18 mouse cellular contexts compared by ENCODE assay signal in genomic region chr14:75460436-75460835, GRCm38 (mm10). TPM values are rescaled to one million over a fixed set of nuclear protein-coding genes. Genes with fewer than 3 reads are reported as not detected.
DNase-seq lines count a peak whose midpoint lies in the region; ATAC-seq and TF ChIP-seq lines count a peak whose summit lies in the region.
"Had no signal": no experiment of that assay in that cellular context is flagged by ENCODE, and none has a peak within 500 bp of the region (broad histone marks: within the 10 kb centered on the region; RNA-seq: fewer than 3 reads in every experiment).

No protein-coding gene starts in this region.

- no peak overlapping the region for H3K4me2 ChIP-seq in lung, embryonic 14.5 days
- peak overlapping the region; percentile 83; the same call in 1 of the 2 replicates for H3K4me2 ChIP-seq in forebrain, postnatal 0 days (ENCODE audit: low read depth)
- H3K4me2 ChIP-seq in liver, embryonic 12.5 days = no peak overlapping the region
- H3K4me2 ChIP-seq: embryonic facial prominence, embryonic 12.5 days; liver, embryonic 11.5 days; lung, embryonic 15.5 days had no signal

- peak; percentile 66 for DNase-seq in heart, embryonic 10.5 days (ENCODE audit: low spot score)
- DNase-seq in heart, postnatal 25 days (ENCODE audit: low spot score) = no peak
- peak; percentile 4 for DNase-seq in lung, embryonic 14.5 days
- no peak for DNase-seq in lung, postnatal 25 days (ENCODE audit: low spot score)
- DNase-seq in embryonic facial prominence, embryonic 10.5 days (ENCODE audit: low spot score) = no peak
- no peak for DNase-seq in forebrain, postnatal 0 days
- DNase-seq in natural killer cell, adult 2 months (ENCODE audit: low spot score in 2 of 2) = no peak
- DNase-seq: cerebellum, adult 2 months; gastrocnemius, adult 2 months; heart, adult 18-20 months; spleen, adult 18-20 months had no signal

- no peaks in the 10 kb centered on the region for H3K9me3 ChIP-seq in heart, embryonic 10.5 days
- no peaks in the 10 kb centered on the region for H3K9me3 ChIP-seq in lung, embryonic 14.5 days (ENCODE audit: low read depth, low read length)
- H3K9me3 ChIP-seq in embryonic facial prominence, embryonic 10.5 days = no peaks in the 10 kb centered on the region
- H3K9me3 ChIP-seq in forebrain, postnatal 0 days (ENCODE audit: low read length) = no peaks in the 10 kb centered on the region
- H3K9me3 ChIP-seq in liver, embryonic 12.5 days (replicated peaks) = no peaks in the 10 kb centered on the region
- H3K9me3 ChIP-seq: embryonic facial prominence, embryonic 12.5 days; limb, embryonic 10.5 days; lung, embryonic 15.5 days had no signal

- TF ChIP-seq CTCF in lung, embryonic 14.5 days (IDR thresholded peaks at IDR 0.05; ENCODE audit: low read depth) = no peak
- no peak for TF ChIP-seq CTCF in forebrain, postnatal 0 days (IDR thresholded peaks at IDR 0.05; ENCODE audit: low read depth)

- H3K9ac ChIP-seq in lung, embryonic 14.5 days = no peak overlapping the region
- H3K9ac ChIP-seq in forebrain, postnatal 0 days = no peak overlapping the region
- no peak overlapping the region for H3K9ac ChIP-seq in liver, embryonic 12.5 days
- H3K9ac ChIP-seq: embryonic facial prominence, embryonic 12.5 days; lung, embryonic 15.5 days had no signal

- H3K4me1 ChIP-seq in heart, embryonic 10.5 days = peaks cover 34% of the 10 kb centered on the region
- H3K4me1 ChIP-seq in lung, embryonic 14.5 days (ENCODE audit: insufficient read depth) = no peaks in the 10 kb centered on the region
- H3K4me1 ChIP-seq in embryonic facial prominence, embryonic 10.5 days = peaks cover 39% of the 10 kb centered on the region
- peaks cover 10% of the 10 kb centered on the region for H3K4me1 ChIP-seq in forebrain, postnatal 0 days (ENCODE audit: insufficient read depth)
- H3K4me1 ChIP-seq in liver, embryonic 12.5 days = peaks cover 6% of the 10 kb centered on the region

- peaks cover 23% of the 10 kb centered on the region; the same call in 1 of the 2 replicates for H3K27me3 ChIP-seq in heart, embryonic 10.5 days (ENCODE audit: insufficient read depth, poor library complexity, severe bottlenecking)
- peaks cover 15% of the 10 kb centered on the region; the same call in 1 of the 2 replicates for H3K27me3 ChIP-seq in lung, embryonic 14.5 days (ENCODE audit: insufficient read depth, low read length)
- H3K27me3 ChIP-seq in embryonic facial prominence, embryonic 10.5 days (replicated peaks; ENCODE audit: low read depth, poor library complexity, severe bottlenecking) = peaks cover 45% of the 10 kb centered on the region
- H3K27me3 ChIP-seq in forebrain, postnatal 0 days (ENCODE audit: insufficient read depth, low read length) = no peaks in the 10 kb centered on the region
- H3K27me3 ChIP-seq in liver, embryonic 12.5 days (replicated peaks) = peaks cover 42% of the 10 kb centered on the region

- no peak overlapping the region for H3K27ac ChIP-seq in heart, embryonic 10.5 days
- no peak overlapping the region for H3K27ac ChIP-seq in lung, embryonic 14.5 days (ENCODE audit: low read depth)
- H3K27ac ChIP-seq in embryonic facial prominence, embryonic 10.5 days (replicated peaks) = peak overlapping the region; percentile 19; the same call in 1 of the 2 replicates
- H3K27ac ChIP-seq in forebrain, postnatal 0 days (ENCODE audit: low read depth, low read length) = peak overlapping the region; percentile 46; the same call in 1 of the 2 replicates
- H3K27ac ChIP-seq in liver, embryonic 12.5 days = no peak overlapping the region
- H3K27ac ChIP-seq: embryonic facial prominence, embryonic 12.5 days; gastrocnemius, adult 2 months; limb, embryonic 10.5 days; lung, embryonic 15.5 days had no signal

- intact Hi-C loops in heart, postnatal 25 days (cut with DNase I) = no loop called here

- 33% methylated on average over 3 of the region's 3 CpGs for WGBS in heart, embryonic 10.5 days
- 33% methylated on average over 3 of the region's 3 CpGs for WGBS in lung, embryonic 14.5 days
- WGBS in embryonic facial prominence, embryonic 10.5 days = 33% methylated on average over 3 of the region's 3 CpGs
- 4% methylated on average over 3 of the region's 3 CpGs for WGBS in forebrain, postnatal 0 days
- WGBS in liver, embryonic 12.5 days (ENCODE audit: insufficient replicate concordance) = 51% methylated on average over 3 of the region's 3 CpGs

- 0 out of 2 replicates have a peak, but pooled peaks have one; percentile 28 for ATAC-seq in lung, embryonic 14.5 days (ENCODE audit: insufficient read depth)
- ATAC-seq in forebrain, postnatal 0 days = no peak
- no peak for ATAC-seq in liver, embryonic 12.5 days

- H3K4me3 ChIP-seq in heart, embryonic 10.5 days = no peak overlapping the region
- H3K4me3 ChIP-seq in lung, embryonic 14.5 days (ENCODE audit: low read depth, low read length) = no peak overlapping the region
- no peak overlapping the region for H3K4me3 ChIP-seq in embryonic facial prominence, embryonic 10.5 days
- no peak overlapping the region for H3K4me3 ChIP-seq in forebrain, postnatal 0 days (ENCODE audit: low read depth, low read length)
- H3K4me3 ChIP-seq in liver, embryonic 12.5 days = no peak overlapping the region
- H3K4me3 ChIP-seq: embryonic facial prominence, embryonic 12.5 days; gastrocnemius, adult 2 months; limb, embryonic 10.5 days; lung, embryonic 15.5 days had no signal

- no peaks in the 10 kb centered on the region for H3K36me3 ChIP-seq in heart, embryonic 10.5 days
- no peaks in the 10 kb centered on the region for H3K36me3 ChIP-seq in lung, embryonic 14.5 days (ENCODE audit: insufficient read depth)
- no peaks in the 10 kb centered on the region for H3K36me3 ChIP-seq in embryonic facial prominence, embryonic 10.5 days (replicated peaks)
- no peaks in the 10 kb centered on the region for H3K36me3 ChIP-seq in forebrain, postnatal 0 days (ENCODE audit: insufficient read depth)
- no peaks in the 10 kb centered on the region for H3K36me3 ChIP-seq in liver, embryonic 12.5 days
- H3K36me3 ChIP-seq: embryonic facial prominence, embryonic 12.5 days; limb, embryonic 10.5 days; lung, embryonic 15.5 days had no signal

RNA-seq across cellular contexts. Expression of gene Siah3, which starts 4.7 kb away (rescaled TPM):
- 0.05 TPM in 1 of 2 replicates, not detected in the other for polyA plus RNA-seq in heart, embryonic 10.5 days (2016; fragmentation: Nextera tagmentation; extraction: Ambion mirVana)
- not detected for total RNA-seq in heart, postnatal 25 days (2021)
- 0.07 TPM in 1 of 2 replicates, not detected in the other for polyA plus RNA-seq in lung, embryonic 14.5 days (2014; fragmentation: Nextera tagmentation; extraction: Ambion mirVana)
- 0.06 and 0.15 TPM in 2 replicates for polyA plus RNA-seq in embryonic facial prominence, embryonic 10.5 days (2016; fragmentation: Nextera tagmentation; extraction: Ambion mirVana)
- 4.8 and 6.1 TPM in 2 replicates for total RNA-seq in forebrain, postnatal 0 days (2014; rRNA removed)
- 2.7 and 3.3 TPM in 2 replicates for polyA plus RNA-seq in forebrain, postnatal 0 days (2015; fragmentation: Nextera tagmentation; extraction: Ambion mirVana)
- polyA plus RNA-seq in liver, embryonic 12.5 days (2016; fragmentation: Nextera tagmentation; extraction: Ambion mirVana) = 0.11 and 0.17 TPM in 2 replicates
- total RNA-seq: gastrocnemius, adult 2 months; heart, adult 18-20 months had no signal
- polyA plus RNA-seq: heart, postnatal 0 days; limb, embryonic 10.5 days; lung, embryonic 15.5 days; thymus, postnatal 0 days had no signal

Comparison
In these comparisons a context has a peak if more than half of its experiments do, and no peak if none do; other contexts are left out.
1. DNase-seq: peak in heart, embryonic 10.5 days (single experiment) and lung, embryonic 14.5 days (single experiment); none in heart, postnatal 25 days (single experiment), lung, postnatal 25 days (single experiment), embryonic facial prominence, embryonic 10.5 days (single experiment), forebrain, postnatal 0 days (single experiment) and natural killer cell, adult 2 months (0 of 2).
2. H3K27ac ChIP-seq: peak in embryonic facial prominence, embryonic 10.5 days (single experiment) and forebrain, postnatal 0 days (single experiment); none in heart, embryonic 10.5 days (single experiment), lung, embryonic 14.5 days (single experiment) and liver, embryonic 12.5 days (single experiment).